ENCODE assay signal across 8 mouse cellular contexts in genomic region chr7:49439136-49439535, GRCm38 (mm10).
DNase-seq lines count a peak whose midpoint lies in the region; ATAC-seq and TF ChIP-seq lines count a peak whose summit lies in the region.

No protein-coding gene starts in this region.

- H3K27ac ChIP-seq in testis, adult 2 months (ENCODE audit: control insufficient read depth, insufficient read depth, low read depth, low read length): 0 out of 2 replicates have a peak overlapping the region, but pooled peaks have one; percentile 4
- H3K27ac ChIP-seq in lung, postnatal 0 days (ENCODE audit: low read length): peak overlapping the region; percentile 66; the same call in 1 of the 2 replicates

- no peaks in the 10 kb centered on the region for H3K27me3 ChIP-seq in testis, adult 2 months (ENCODE audit: control insufficient read depth, insufficient read depth, low read length)
- H3K27me3 ChIP-seq in lung, postnatal 0 days (replicated peaks; ENCODE audit: insufficient read depth, low read length): no peaks in the 10 kb centered on the region

- H3K9ac ChIP-seq in lung, postnatal 0 days (replicated peaks; ENCODE audit: low read depth): no peak overlapping the region

- no peak for TF ChIP-seq POLR2A in testis, adult 2 months (IDR thresholded peaks at IDR 0.05; ENCODE audit: control insufficient read depth, low read depth, low read length)

- peak; percentile 57 for DNase-seq in embryo, embryonic 10.5 days (ENCODE audit: low spot score)
- no peak for DNase-seq in embryo, embryonic 9.5 days (ENCODE audit: extremely low spot score)
- no peak for DNase-seq in testis, postnatal 14 days (ENCODE audit: low spot score)
- DNase-seq in lung, postnatal 0 days (ENCODE audit: low spot score): peak; percentile 57
- DNase-seq in right cerebral cortex, postnatal 4 days: no peak
- DNase-seq in spleen, adult 12 weeks (ENCODE audit: low spot score): no peak

- ATAC-seq in granulocyte monocyte progenitor cell, adult 5-6 weeks (replicated peaks; ENCODE audit: poor library complexity, severe bottlenecking): peak; percentile 90
- peak; percentile 36; the same call in 1 of the 2 replicates for ATAC-seq in lung, postnatal 0 days

- WGBS in lung, postnatal 0 days: 33% methylated on average over 2 of the region's 2 CpGs

- H3K9me3 ChIP-seq in lung, postnatal 0 days (ENCODE audit: low read length): no peaks in the 10 kb centered on the region

- TF ChIP-seq EP300 in lung, postnatal 0 days (IDR thresholded peaks at IDR 0.05): no peak

- H3K36me3 ChIP-seq in testis, adult 2 months (ENCODE audit: control insufficient read depth, insufficient read depth, low read length): no peaks in the 10 kb centered on the region
- no peaks in the 10 kb centered on the region for H3K36me3 ChIP-seq in lung, postnatal 0 days (ENCODE audit: insufficient read depth, low read length)

- no peak overlapping the region for H3K4me2 ChIP-seq in lung, postnatal 0 days (replicated peaks; ENCODE audit: low read depth, low read length)

- no peaks in the 10 kb centered on the region; the same call in 1 of the 2 replicates for H3K4me1 ChIP-seq in testis, adult 2 months (ENCODE audit: control insufficient read depth, insufficient read depth, low read length)
- H3K4me1 ChIP-seq in lung, postnatal 0 days (ENCODE audit: insufficient read depth, low read depth, low read length): peaks cover 14% of the 10 kb centered on the region; the same call in 1 of the 2 replicates

- no peak overlapping the region for H3K4me3 ChIP-seq in testis, adult 2 months (ENCODE audit: control insufficient read depth, low read depth, low read length)
- H3K4me3 ChIP-seq in lung, postnatal 0 days (ENCODE audit: low read depth, low read length): no peak overlapping the region

- peak; percentile 70; the same call in 1 of the 2 replicates for TF ChIP-seq CTCF in testis, adult 2 months (IDR thresholded peaks at IDR 0.05; ENCODE audit: control insufficient read depth, insufficient read depth, insufficient replicate concordance, low read depth, low read length)
- TF ChIP-seq CTCF in lung, postnatal 0 days (IDR thresholded peaks at IDR 0.05): peak; percentile 82

Comparison
In these comparisons a context has a peak if more than half of its experiments do, and no peak if none do; other contexts are left out.
1. DNase-seq: peak in embryo, embryonic 10.5 days (single experiment) and lung, postnatal 0 days (single experiment); none in embryo, embryonic 9.5 days (single experiment), testis, postnatal 14 days (single experiment), right cerebral cortex, postnatal 4 days (single experiment) and spleen, adult 12 weeks (single experiment).